Mouse (Mus musculus) neural tube, embryonic 11.5 days (tissue): ENCODE results near the gene Cd3g. TPM values are rescaled to one million over a fixed set of nuclear protein-coding genes. Genes with fewer than 3 reads are reported as not detected.

Source experiments
- ATAC-seq: fragments of 200-750 bp; cut with Nextera tagmentation; 2 replicates; pipeline ENCODE4 v1.8.0; 2017; ENCODE audit warnings: moderate number of reproducible peaks, mild to moderate bottlenecking, moderate TSS enrichment, moderate library complexity; ENCODE audit not compliant: insufficient read depth, low FRiP score, low TSS enrichment
- DNase-seq: peaks from one replicate; pipeline ENCODE4 v3.0.0-alpha.2; 2015; ENCODE audit warnings: low spot score
- H3K27ac ChIP-seq: fragments of 300-500 bp; sonication (generic); 2 replicates; pipeline ENCODE4 v1.5.1; 2014; ENCODE audit warnings: low read depth, mild to moderate bottlenecking, low read length
- H3K27me3 ChIP-seq: fragments of 300-500 bp; sonication (generic); 2 replicates; pipeline ENCODE4 v1.6.1; 2014; ENCODE audit warnings: mild to moderate bottlenecking, low read length, mixed read lengths; ENCODE audit not compliant: control insufficient read depth, insufficient read depth
- H3K36me3 ChIP-seq: fragments of 300-500 bp; sonication (generic); 2 replicates; pipeline ENCODE4 v1.6.1; 2014; ENCODE audit warnings: mild to moderate bottlenecking, low read length, moderate library complexity, mixed read lengths; ENCODE audit not compliant: control insufficient read depth, insufficient read depth
- H3K4me1 ChIP-seq: fragments of 300-500 bp; sonication (generic); 2 replicates; pipeline ENCODE4 v1.6.1; 2014; ENCODE audit warnings: low read length, mixed read lengths; ENCODE audit not compliant: control insufficient read depth, insufficient read depth
- H3K4me2 ChIP-seq: fragments of 300-500 bp; sonication (generic); 2 replicates; pipeline ENCODE4 v1.6.1; 2014; ENCODE audit warnings: low read depth, mild to moderate bottlenecking, moderate library complexity
- H3K4me3 ChIP-seq: fragments of 300-500 bp; sonication (generic); 2 replicates; pipeline ENCODE4 v1.5.1; 2014; ENCODE audit warnings: low read depth, low read length
- H3K9ac ChIP-seq: fragments of 300-500 bp; sonication (generic); 2 replicates; pipeline ENCODE4 v1.6.1; 2014; ENCODE audit warnings: mild to moderate bottlenecking, low read length
- H3K9me3 ChIP-seq: fragments of 300-500 bp; sonication (generic); 2 replicates; pipeline ENCODE4 v1.6.1; 2016; ENCODE audit warnings: low read length; ENCODE audit not compliant: control insufficient read depth
- WGBS: fragments of 180-500 bp; shearing (Covaris S2); extraction: QIAGEN DNeasy Blood & Tissue Kit; methylation state at CpG from one replicate; pipeline ENCODE4 v1.1.7; 2014; 5-methylcytosine and 5-hydroxymethylcytosine counted together
- polyA plus RNA-seq: library from polyadenylated mRNA; unstranded; fragments of >200 nt; fragmentation: Nextera tagmentation; extraction: Ambion mirVana; gene quantifications from 2 replicates; pipeline ENCODE4 v1.2.1, GENCODE M21; 2014

Gene Cd3g
- polyA plus RNA-seq, 1 experiment from 2014 or later = not detected

GRCm38 (mm10) chr9:44994962-44995361, 14.7 kb upstream of the Cd3g start:
- Histone ChIP-seq H3K4me1 (no peaks in the 10 kb centered on the region), H3K9me3 (no peaks in the 10 kb centered on the region), H3K36me3 (no peaks in the 10 kb centered on the region), H3K4me3 (no peak overlapping the region), H3K27ac (no peak overlapping the region), H3K4me2 (no peak overlapping the region), H3K9ac (no peak overlapping the region), H3K27me3 (no peaks in the 10 kb centered on the region)
- DNase-seq (no peak), ATAC-seq (no peak)
- 82% methylated on average over 4 of the region's 4 CpGs for WGBS

- Histone ChIP-seq H3K36me3 (no peaks in the 10 kb centered on the region), H3K4me3 (no peak overlapping the region), H3K4me1 (no peaks in the 10 kb centered on the region), H3K9me3 (no peaks in the 10 kb centered on the region), H3K4me2 (no peak overlapping the region), H3K9ac (no peak overlapping the region), H3K27ac (no peak overlapping the region), H3K27me3 (no peaks in the 10 kb centered on the region)
- no peak for DNase-seq
- no peak for ATAC-seq
- WGBS = 89% methylated on average over 2 of the region's 2 CpGs
These were observed 13.0 kb upstream of the Cd3g start for GRCm38 (mm10) chr9:44993268-44993667.

DNA sequence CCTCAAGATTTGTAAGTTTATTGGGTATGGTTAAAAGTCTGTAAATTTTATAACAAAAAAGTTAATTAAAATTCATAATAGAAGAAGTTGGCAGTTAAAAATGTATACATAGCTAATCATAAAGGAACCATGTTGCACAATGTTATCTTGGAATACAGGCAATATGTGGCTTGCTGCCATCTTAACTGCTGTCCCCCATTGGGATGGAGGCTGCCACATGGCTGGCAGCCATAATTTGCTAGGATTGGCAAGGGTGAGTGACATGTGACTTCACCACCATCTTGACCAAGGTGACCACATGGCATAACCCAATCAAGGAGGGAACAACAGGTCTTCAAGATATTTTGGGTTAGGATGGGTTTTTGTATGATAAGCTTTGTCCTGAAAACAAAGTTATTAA, 12.0 kb upstream of the Cd3g start:
- H3K4me3 ChIP-seq = no peak overlapping the region
- H3K27me3 ChIP-seq = no peaks in the 10 kb centered on the region
- H3K9me3 ChIP-seq = no peaks in the 10 kb centered on the region
- no peak for DNase-seq
- no peaks in the 10 kb centered on the region for H3K4me1 ChIP-seq
- H3K9ac ChIP-seq = no peak overlapping the region
- no peak for ATAC-seq
- no peaks in the 10 kb centered on the region for H3K36me3 ChIP-seq
- H3K4me2 ChIP-seq = no peak overlapping the region
- no peak overlapping the region for H3K27ac ChIP-seq

- Histone ChIP-seq H3K36me3 (no peaks in the 10 kb centered on the region), H3K4me1 (no peaks in the 10 kb centered on the region), H3K27ac (no peak overlapping the region), H3K9ac (no peak overlapping the region), H3K27me3 (no peaks in the 10 kb centered on the region), H3K9me3 (no peaks in the 10 kb centered on the region), H3K4me3 (no peak overlapping the region), H3K4me2 (no peak overlapping the region)
- DNase-seq (no peak), ATAC-seq (no peak)
- 87% methylated on average over 2 of the region's 2 CpGs for WGBS
These were observed 11.6 kb upstream of the Cd3g start for GRCm38 (mm10) chr9:44991821-44992220.

GRCm38 (mm10) chr9:44986976-44987375, 6.7 kb upstream of the Cd3g start:
- ATAC-seq (no peak), DNase-seq (no peak)
- H3K27ac ChIP-seq = no peak overlapping the region
- no peaks in the 10 kb centered on the region for H3K9me3 ChIP-seq
- no peaks in the 10 kb centered on the region for H3K36me3 ChIP-seq
- 82% methylated on average over 5 of the region's 5 CpGs for WGBS
- no peaks in the 10 kb centered on the region for H3K27me3 ChIP-seq
- no peak overlapping the region for H3K4me2 ChIP-seq
- H3K9ac ChIP-seq = no peak overlapping the region
- no peak overlapping the region for H3K4me3 ChIP-seq
- no peaks in the 10 kb centered on the region for H3K4me1 ChIP-seq

- Histone ChIP-seq H3K4me3 (no peak overlapping the region), H3K4me1 (no peaks in the 10 kb centered on the region), H3K36me3 (no peaks in the 10 kb centered on the region), H3K27me3 (no peaks in the 10 kb centered on the region), H3K9ac (no peak overlapping the region), H3K9me3 (no peaks in the 10 kb centered on the region), H3K4me2 (no peak overlapping the region), H3K27ac (no peak overlapping the region)
- DNase-seq (no peak), ATAC-seq (no peak)
- WGBS = 79% methylated on average over 14 of the region's 14 CpGs
These were observed 6.1 kb upstream of the Cd3g start for GRCm38 (mm10) chr9:44986242-44986781.

GRCm38 (mm10) chr9:44985721-44986161, 5.5 kb upstream of the Cd3g start:
- ATAC-seq (no peak), DNase-seq (no peak)
- H3K4me1 ChIP-seq = no peaks in the 10 kb centered on the region
- H3K27ac ChIP-seq = no peak overlapping the region
- no peak overlapping the region for H3K4me2 ChIP-seq
- H3K9me3 ChIP-seq = no peaks in the 10 kb centered on the region
- WGBS = 76% methylated on average over 3 of the region's 3 CpGs
- no peaks in the 10 kb centered on the region for H3K36me3 ChIP-seq
- H3K9ac ChIP-seq = no peak overlapping the region
- H3K27me3 ChIP-seq = no peaks in the 10 kb centered on the region
- no peak overlapping the region for H3K4me3 ChIP-seq

GRCm38 (mm10) chr9:44983001-44983400, 2.8 kb upstream of the Cd3g start:
- H3K9me3 ChIP-seq = no peaks in the 10 kb centered on the region
- no peak overlapping the region for H3K27ac ChIP-seq
- no peaks in the 10 kb centered on the region for H3K27me3 ChIP-seq
- ATAC-seq (no peak), DNase-seq (no peak)
- H3K4me2 ChIP-seq = no peak overlapping the region
- no peaks in the 10 kb centered on the region for H3K4me1 ChIP-seq
- H3K36me3 ChIP-seq = no peaks in the 10 kb centered on the region
- WGBS = 82% methylated on average over 2 of the region's 2 CpGs
- H3K4me3 ChIP-seq = no peak overlapping the region
- H3K9ac ChIP-seq = no peak overlapping the region

DNA sequence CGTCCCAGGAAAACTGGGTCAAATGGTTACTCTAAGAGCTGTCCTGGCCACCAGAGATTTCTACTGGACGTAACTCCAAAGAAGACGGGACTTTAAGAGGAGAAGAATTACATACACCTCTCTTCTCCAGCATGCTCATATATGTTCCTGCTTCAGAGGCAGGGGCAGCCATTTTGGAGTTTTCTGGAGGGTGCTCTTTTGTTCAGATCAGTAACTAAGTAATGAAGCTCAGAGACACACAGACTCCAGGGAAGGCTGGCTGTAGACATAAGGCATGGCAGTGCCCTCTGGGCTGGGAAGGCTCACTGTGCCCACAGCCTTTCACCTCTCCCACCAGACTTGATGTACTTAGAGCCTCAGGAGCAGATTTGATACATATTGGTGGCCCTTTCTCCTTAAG, 2.3 kb upstream of the Cd3g start:
- DNase-seq (no peak), ATAC-seq (no peak)
- Histone ChIP-seq H3K4me1 (no peaks in the 10 kb centered on the region), H3K9me3 (no peaks in the 10 kb centered on the region), H3K9ac (no peak overlapping the region), H3K27me3 (no peaks in the 10 kb centered on the region), H3K27ac (no peak overlapping the region), H3K36me3 (no peaks in the 10 kb centered on the region), H3K4me3 (no peak overlapping the region), H3K4me2 (no peak overlapping the region)
- WGBS = 81% methylated on average over 3 of the region's 3 CpGs
